Mouse (Mus musculus): ENCODE data around the gene Pphln1. TPM values are rescaled to one million over a fixed set of nuclear protein-coding genes. Genes with fewer than 3 reads are reported as not detected.
"Not testable (repeated sequence)": the region's sequence is repeated elsewhere in the genome, so short reads cannot be mapped to it uniquely, and the experiment has no call there.

Pphln1 gene
- polyA plus RNA-seq (2014; fragmentation: Nextera tagmentation; extraction: Ambion mirVana), result 28.4 and 33.0 TPM in 2 replicates

- peaks cover 13% of the 10 kb centered on the region; the same call in 1 of the 2 replicates for H3K36me3 ChIP-seq (ENCODE audit: control insufficient read depth, insufficient read depth, low read length)
- H3K4me1 ChIP-seq (replicated peaks; ENCODE audit: control insufficient read depth, insufficient read depth, low read length), result peaks cover 22% of the 10 kb centered on the region
- H3K9ac ChIP-seq (ENCODE audit: low read length), result peak within 1 kb of the TSS; percentile 96
- DNase-seq (ENCODE audit: low spot score) (peak; percentile 91), ATAC-seq (replicated peaks; ENCODE audit: low FRiP score, low TSS enrichment, low read depth) (peak; percentile 94)
- H3K9me3 ChIP-seq (ENCODE audit: control insufficient read depth, low read length), result no peaks in the 10 kb centered on the region
- peak within 1 kb of the TSS; percentile 83 for H3K27ac ChIP-seq (ENCODE audit: low read depth)
- H3K27me3 ChIP-seq (replicated peaks; ENCODE audit: control insufficient read depth, insufficient read depth, low read length), result no peaks in the 10 kb centered on the region
- peak within 1 kb of the TSS; percentile 82 for H3K4me2 ChIP-seq (ENCODE audit: low read length)
- H3K4me3 ChIP-seq (ENCODE audit: low read depth, low read length), result peak within 1 kb of the TSS; percentile 95
- under 1% methylated on average over 100 of the region's 100 CpGs for whole genome bisulfite sequencing
Observed at GRCm38 (mm10) chr15:93397826-93398698, at the start of gene Pphln1, which contains the start of gene Zcrb1. Gene Pphln1 (plus strand): TSS chr15:93398350. Gene Zcrb1 (minus strand): TSS chr15:93398334.

- WGBS, result 90% methylated on average over 19 of the region's 19 CpGs
- no peak overlapping the region for H3K9ac ChIP-seq (ENCODE audit: low read length)
- no peak overlapping the region for H3K4me2 ChIP-seq (ENCODE audit: low read length)
- DNase-seq (ENCODE audit: low spot score) (no peak), ATAC-seq (replicated peaks; ENCODE audit: low FRiP score, low TSS enrichment, low read depth) (no peak)
- H3K36me3 ChIP-seq (ENCODE audit: control insufficient read depth, insufficient read depth, low read length), result no peaks in the 10 kb centered on the region
- H3K27ac ChIP-seq (ENCODE audit: low read depth), result no peak overlapping the region
- no peaks in the 10 kb centered on the region for H3K9me3 ChIP-seq (ENCODE audit: control insufficient read depth, low read length)
- no peak overlapping the region for H3K4me3 ChIP-seq (ENCODE audit: low read depth, low read length)
- H3K4me1 ChIP-seq (replicated peaks; ENCODE audit: control insufficient read depth, insufficient read depth, low read length), result no peaks in the 10 kb centered on the region
- no peaks in the 10 kb centered on the region for H3K27me3 ChIP-seq (replicated peaks; ENCODE audit: control insufficient read depth, insufficient read depth, low read length)
Observed at GRCm38 (mm10) chr15:93358346-93359095, 39.6 kb upstream of the Pphln1 start.

- no peak for DNase-seq (ENCODE audit: low spot score)
- Histone ChIP-seq H3K27ac (ENCODE audit: low read depth) (no peak overlapping the region), H3K9me3 (ENCODE audit: control insufficient read depth, low read length) (no peaks in the 10 kb centered on the region), H3K27me3 (replicated peaks; ENCODE audit: control insufficient read depth, insufficient read depth, low read length) (no peaks in the 10 kb centered on the region), H3K4me3 (ENCODE audit: low read depth, low read length) (no peak overlapping the region), H3K4me2 (ENCODE audit: low read length) (no peak overlapping the region), H3K4me1 (replicated peaks; ENCODE audit: control insufficient read depth, insufficient read depth, low read length) (no peaks in the 10 kb centered on the region), H3K36me3 (ENCODE audit: control insufficient read depth, insufficient read depth, low read length) (no peaks in the 10 kb centered on the region), H3K9ac (ENCODE audit: low read length) (no peak overlapping the region)
- WGBS, result 75% methylated on average over 6 of the region's 6 CpGs
- no peak for ATAC-seq (replicated peaks; ENCODE audit: low FRiP score, low TSS enrichment, low read depth)
Observed at GRCm38 (mm10) chr15:93365561-93365960, 32.6 kb upstream of the Pphln1 start.

- Histone ChIP-seq H3K27me3 (replicated peaks; ENCODE audit: control insufficient read depth, insufficient read depth, low read length) (no peaks in the 10 kb centered on the region), H3K36me3 (ENCODE audit: control insufficient read depth, insufficient read depth, low read length) (no peaks in the 10 kb centered on the region), H3K4me1 (replicated peaks; ENCODE audit: control insufficient read depth, insufficient read depth, low read length) (no peaks in the 10 kb centered on the region), H3K9ac (ENCODE audit: low read length) (no peak overlapping the region), H3K27ac (ENCODE audit: low read depth) (no peak overlapping the region), H3K9me3 (ENCODE audit: control insufficient read depth, low read length) (no peaks in the 10 kb centered on the region), H3K4me3 (ENCODE audit: low read depth, low read length) (no peak overlapping the region), H3K4me2 (ENCODE audit: low read length) (no peak overlapping the region)
- WGBS, result 55% methylated on average over 9 of the region's 9 CpGs
- DNase-seq (ENCODE audit: low spot score), result no peak
- no peak for ATAC-seq (replicated peaks; ENCODE audit: low FRiP score, low TSS enrichment, low read depth)
Observed at GRCm38 (mm10) chr15:93368558-93368957, 29.6 kb upstream of the Pphln1 start.

- Histone ChIP-seq H3K4me3 (ENCODE audit: low read depth, low read length) (no peak overlapping the region), H3K27me3 (replicated peaks; ENCODE audit: control insufficient read depth, insufficient read depth, low read length) (no peaks in the 10 kb centered on the region), H3K4me2 (ENCODE audit: low read length) (no peak overlapping the region), H3K27ac (ENCODE audit: low read depth) (no peak overlapping the region), H3K9me3 (ENCODE audit: control insufficient read depth, low read length) (no peaks in the 10 kb centered on the region), H3K9ac (ENCODE audit: low read length) (no peak overlapping the region), H3K36me3 (ENCODE audit: control insufficient read depth, insufficient read depth, low read length) (no peaks in the 10 kb centered on the region), H3K4me1 (replicated peaks; ENCODE audit: control insufficient read depth, insufficient read depth, low read length) (no peaks in the 10 kb centered on the region)
- WGBS, result 86% methylated on average over 2 of the region's 2 CpGs
- ATAC-seq (replicated peaks; ENCODE audit: low FRiP score, low TSS enrichment, low read depth) (no peak), DNase-seq (ENCODE audit: low spot score) (no peak)
Observed at GRCm38 (mm10) chr15:93371838-93372237, 26.3 kb upstream of the Pphln1 start.

- not testable (repeated sequence) for H3K27me3 ChIP-seq (replicated peaks; ENCODE audit: control insufficient read depth, insufficient read depth, low read length); H3K4me1 ChIP-seq (replicated peaks; ENCODE audit: control insufficient read depth, insufficient read depth, low read length); H3K4me2 ChIP-seq (ENCODE audit: low read length); H3K9ac ChIP-seq (ENCODE audit: low read length); ATAC-seq (replicated peaks; ENCODE audit: low FRiP score, low TSS enrichment, low read depth); DNase-seq (ENCODE audit: low spot score); H3K27ac ChIP-seq (ENCODE audit: low read depth); H3K9me3 ChIP-seq (ENCODE audit: control insufficient read depth, low read length); H3K36me3 ChIP-seq (ENCODE audit: control insufficient read depth, insufficient read depth, low read length); H3K4me3 ChIP-seq (ENCODE audit: low read depth, low read length)
Observed at GRCm38 (mm10) chr15:93372525-93373119, 25.5 kb upstream of the Pphln1 start.

GRCm38 (mm10) chr15:93375696-93376095 is 22.5 kb upstream of the Pphln1 start:
- H3K27ac ChIP-seq (ENCODE audit: low read depth), result no peak overlapping the region
- no peaks in the 10 kb centered on the region for H3K27me3 ChIP-seq (replicated peaks; ENCODE audit: control insufficient read depth, insufficient read depth, low read length)
- no peak overlapping the region for H3K9ac ChIP-seq (ENCODE audit: low read length)
- no peak overlapping the region for H3K4me2 ChIP-seq (ENCODE audit: low read length)
- H3K36me3 ChIP-seq (ENCODE audit: control insufficient read depth, insufficient read depth, low read length), result no peaks in the 10 kb centered on the region
- DNase-seq (ENCODE audit: low spot score) (peak; percentile 42), ATAC-seq (replicated peaks; ENCODE audit: low FRiP score, low TSS enrichment, low read depth) (no peak)
- H3K9me3 ChIP-seq (ENCODE audit: control insufficient read depth, low read length), result no peaks in the 10 kb centered on the region
- H3K4me1 ChIP-seq (replicated peaks; ENCODE audit: control insufficient read depth, insufficient read depth, low read length), result no peaks in the 10 kb centered on the region
- 92% methylated on average over 5 of the region's 5 CpGs for WGBS
- no peak overlapping the region for H3K4me3 ChIP-seq (ENCODE audit: low read depth, low read length)

- ATAC-seq (replicated peaks; ENCODE audit: low FRiP score, low TSS enrichment, low read depth) (no peak), DNase-seq (ENCODE audit: low spot score) (peak; percentile 40)
- Histone ChIP-seq H3K36me3 (ENCODE audit: control insufficient read depth, insufficient read depth, low read length) (no peaks in the 10 kb centered on the region), H3K4me1 (replicated peaks; ENCODE audit: control insufficient read depth, insufficient read depth, low read length) (no peaks in the 10 kb centered on the region), H3K9me3 (ENCODE audit: control insufficient read depth, low read length) (no peaks in the 10 kb centered on the region), H3K9ac (ENCODE audit: low read length) (no peak overlapping the region), H3K27me3 (replicated peaks; ENCODE audit: control insufficient read depth, insufficient read depth, low read length) (no peaks in the 10 kb centered on the region), H3K27ac (ENCODE audit: low read depth) (no peak overlapping the region), H3K4me3 (ENCODE audit: low read depth, low read length) (no peak overlapping the region), H3K4me2 (ENCODE audit: low read length) (no peak overlapping the region)
- WGBS, result 89% methylated on average over 3 of the region's 3 CpGs
Observed at GRCm38 (mm10) chr15:93379177-93379576, 19.0 kb upstream of the Pphln1 start.
